Mouse (Mus musculus): ENCODE data around the gene Pgm2. TPM values are rescaled to one million over a fixed set of nuclear protein-coding genes. Genes with fewer than 3 reads are reported as not detected.

Pgm2 gene
- polyA plus RNA-seq, 1 experiment from 2014 or later, result 22.8 TPM

GRCm38 (mm10) chr5:64114210-64114609 is 21.5 kb downstream of the Pgm2 start:
- 94% methylated on average over 6 of the region's 6 CpGs for WGBS
- no peak overlapping the region for H3K27ac ChIP-seq (ENCODE audit: low read depth, low read length)
- ATAC-seq (ENCODE audit: low FRiP score), result no peak

DNA sequence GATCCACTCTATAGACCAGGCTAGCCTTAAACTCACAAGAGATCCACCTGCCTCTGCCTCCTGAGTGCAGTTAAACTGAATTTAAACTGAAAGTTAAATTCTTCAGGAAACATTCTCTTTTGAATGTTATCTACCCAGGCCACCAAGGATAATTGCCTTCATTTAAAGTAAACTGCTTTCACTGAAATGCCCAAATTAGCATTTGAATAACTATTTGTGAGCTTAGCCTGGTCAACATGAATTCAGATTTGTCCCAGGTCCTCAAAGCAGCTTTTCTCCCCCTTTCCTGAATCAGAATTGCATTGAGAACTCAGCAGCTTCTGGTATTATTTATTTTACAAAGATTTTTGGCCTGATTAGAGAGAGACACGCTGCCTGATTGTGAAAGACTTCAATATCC is 24.4 kb downstream of the Pgm2 start:
- Histone ChIP-seq H3K36me3 (ENCODE audit: control insufficient read depth, insufficient read depth, low read length) (peaks cover 13% of the 10 kb centered on the region; the same call in 1 of the 2 replicates), H3K4me3 (ENCODE audit: low read depth, low read length) (no peak overlapping the region), H3K27ac (ENCODE audit: low read depth, low read length) (no peak overlapping the region), H3K4me2 (no peak overlapping the region), H3K9me3 (ENCODE audit: control insufficient read depth, low read length) (no peaks in the 10 kb centered on the region; the same call in 1 of the 2 replicates), H3K27me3 (ENCODE audit: control insufficient read depth, insufficient read depth, low read length) (no peaks in the 10 kb centered on the region), H3K4me1 (ENCODE audit: control insufficient read depth, insufficient read depth, low read length) (no peaks in the 10 kb centered on the region), H3K9ac (ENCODE audit: low read length) (no peak overlapping the region)
- ATAC-seq (ENCODE audit: low FRiP score), result no peak
- WGBS, result 51% methylated on average over 1 of the region's 1 CpGs
- no peak for DNase-seq (ENCODE audit: low spot score, missing footprints)

More at GRCm38 (mm10) chr5:64114210-64114609, 21.5 kb downstream of the Pgm2 start:
- H3K4me3 ChIP-seq (ENCODE audit: low read depth, low read length), result no peak overlapping the region
- H3K27me3 ChIP-seq (ENCODE audit: control insufficient read depth, insufficient read depth, low read length), result no peaks in the 10 kb centered on the region
- no peaks in the 10 kb centered on the region; the same call in 1 of the 2 replicates for H3K9me3 ChIP-seq (ENCODE audit: control insufficient read depth, low read length)
- no peaks in the 10 kb centered on the region for H3K4me1 ChIP-seq (ENCODE audit: control insufficient read depth, insufficient read depth, low read length)
- no peak overlapping the region for H3K4me2 ChIP-seq
- H3K36me3 ChIP-seq (ENCODE audit: control insufficient read depth, insufficient read depth, low read length), result peaks cover 15% of the 10 kb centered on the region; the same call in 1 of the 2 replicates
- no peak overlapping the region for H3K9ac ChIP-seq (ENCODE audit: low read length)
- peak; percentile 8 for DNase-seq (ENCODE audit: low spot score, missing footprints)

- H3K9ac ChIP-seq (ENCODE audit: low read length), result no peak overlapping the region
- no peaks in the 10 kb centered on the region for H3K4me1 ChIP-seq (ENCODE audit: control insufficient read depth, insufficient read depth, low read length)
- no peak for ATAC-seq (ENCODE audit: low FRiP score)
- H3K36me3 ChIP-seq (ENCODE audit: control insufficient read depth, insufficient read depth, low read length), result no peaks in the 10 kb centered on the region
- H3K4me3 ChIP-seq (ENCODE audit: low read depth, low read length), result no peak overlapping the region
- no peak overlapping the region for H3K27ac ChIP-seq (ENCODE audit: low read depth, low read length)
- WGBS, result 61% methylated on average over 5 of the region's 5 CpGs
- no peaks in the 10 kb centered on the region for H3K9me3 ChIP-seq (ENCODE audit: control insufficient read depth, low read length)
- no peak overlapping the region for H3K4me2 ChIP-seq
- H3K27me3 ChIP-seq (ENCODE audit: control insufficient read depth, insufficient read depth, low read length), result no peaks in the 10 kb centered on the region
- DNase-seq (ENCODE audit: low spot score, missing footprints), result no peak
Observed at GRCm38 (mm10) chr5:64125783-64126182, 33.0 kb downstream of the Pgm2 start.

DNA sequence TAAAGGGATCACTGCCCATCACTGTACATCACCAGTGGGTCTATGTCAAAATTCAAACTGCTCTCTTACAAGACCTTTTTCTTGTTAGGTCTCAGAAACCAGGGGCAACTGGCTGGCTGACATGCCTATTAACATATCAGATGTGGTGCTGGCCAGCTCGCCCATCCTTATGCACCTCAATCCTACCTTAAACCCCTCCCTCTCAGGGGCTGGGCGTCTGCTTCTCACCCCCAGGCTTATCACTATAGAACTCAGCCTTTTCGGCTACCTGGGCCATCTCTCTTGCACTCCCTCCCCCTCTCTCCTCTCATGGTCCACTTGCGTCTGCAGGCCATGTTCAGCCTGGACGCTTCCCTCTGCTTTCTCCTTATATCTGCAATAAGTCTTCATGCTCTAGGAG is 38.8 kb downstream of the Pgm2 start:
- ATAC-seq (ENCODE audit: low FRiP score), result no peak
- WGBS, result 69% methylated on average over 5 of the region's 5 CpGs

GRCm38 (mm10) chr5:64133901-64134300 is 41.2 kb downstream of the Pgm2 start:
- 91% methylated on average over 4 of the region's 4 CpGs for WGBS
- Histone ChIP-seq H3K27ac (ENCODE audit: low read depth, low read length) (no peak overlapping the region), H3K4me2 (no peak overlapping the region), H3K4me3 (ENCODE audit: low read depth, low read length) (no peak overlapping the region), H3K9ac (ENCODE audit: low read length) (no peak overlapping the region), H3K9me3 (ENCODE audit: control insufficient read depth, low read length) (no peaks in the 10 kb centered on the region), H3K36me3 (ENCODE audit: control insufficient read depth, insufficient read depth, low read length) (no peaks in the 10 kb centered on the region), H3K4me1 (ENCODE audit: control insufficient read depth, insufficient read depth, low read length) (no peaks in the 10 kb centered on the region), H3K27me3 (ENCODE audit: control insufficient read depth, insufficient read depth, low read length) (no peaks in the 10 kb centered on the region)
- DNase-seq (ENCODE audit: low spot score, missing footprints) (no peak), ATAC-seq (ENCODE audit: low FRiP score) (no peak)

More for the DNA sequence above, 38.8 kb downstream of the Pgm2 start:
- DNase-seq (ENCODE audit: low spot score, missing footprints), result no peak
- H3K9ac ChIP-seq (ENCODE audit: low read length), result no peak overlapping the region
- H3K9me3 ChIP-seq (ENCODE audit: control insufficient read depth, low read length), result no peaks in the 10 kb centered on the region
- H3K27me3 ChIP-seq (ENCODE audit: control insufficient read depth, insufficient read depth, low read length), result no peaks in the 10 kb centered on the region
- H3K4me1 ChIP-seq (ENCODE audit: control insufficient read depth, insufficient read depth, low read length), result no peaks in the 10 kb centered on the region
- H3K4me3 ChIP-seq (ENCODE audit: low read depth, low read length), result no peak overlapping the region
- no peaks in the 10 kb centered on the region for H3K36me3 ChIP-seq (ENCODE audit: control insufficient read depth, insufficient read depth, low read length)
- H3K4me2 ChIP-seq, result no peak overlapping the region
- H3K27ac ChIP-seq (ENCODE audit: low read depth, low read length), result no peak overlapping the region

DNA sequence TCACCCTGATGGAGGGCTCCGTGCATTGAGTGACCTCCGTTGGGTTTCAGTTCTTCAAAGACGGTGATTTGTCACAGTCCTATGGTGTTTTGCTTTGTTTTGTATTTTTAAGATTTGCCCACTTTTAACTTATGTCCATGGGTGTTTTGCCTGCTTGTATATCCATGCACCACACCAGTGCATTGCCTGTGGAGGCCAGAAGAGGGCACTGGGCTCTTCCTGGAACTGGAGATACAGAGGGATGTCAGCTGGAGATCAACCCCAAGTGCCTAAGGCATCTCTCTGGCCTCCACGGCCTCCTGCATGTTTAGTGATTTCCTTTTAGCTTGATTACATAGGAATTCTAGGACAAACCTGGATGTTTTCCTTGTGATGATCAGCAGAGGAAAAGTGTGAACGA is 43.6 kb downstream of the Pgm2 start:
- no peaks in the 10 kb centered on the region for H3K36me3 ChIP-seq (ENCODE audit: control insufficient read depth, insufficient read depth, low read length)
- H3K9me3 ChIP-seq (ENCODE audit: control insufficient read depth, low read length), result no peaks in the 10 kb centered on the region
- no peaks in the 10 kb centered on the region for H3K4me1 ChIP-seq (ENCODE audit: control insufficient read depth, insufficient read depth, low read length)
- H3K4me3 ChIP-seq (ENCODE audit: low read depth, low read length), result no peak overlapping the region
- DNase-seq (ENCODE audit: low spot score, missing footprints) (no peak), ATAC-seq (ENCODE audit: low FRiP score) (no peak)
- H3K27me3 ChIP-seq (ENCODE audit: control insufficient read depth, insufficient read depth, low read length), result no peaks in the 10 kb centered on the region
- WGBS, result 80% methylated on average over 5 of the region's 5 CpGs
- no peak overlapping the region for H3K4me2 ChIP-seq
- no peak overlapping the region for H3K9ac ChIP-seq (ENCODE audit: low read length)
- H3K27ac ChIP-seq (ENCODE audit: low read depth, low read length), result no peak overlapping the region

GRCm38 (mm10) chr5:64140202-64140601 is 47.5 kb downstream of the Pgm2 start:
- Histone ChIP-seq H3K9me3 (ENCODE audit: control insufficient read depth, low read length) (no peaks in the 10 kb centered on the region), H3K36me3 (ENCODE audit: control insufficient read depth, insufficient read depth, low read length) (no peaks in the 10 kb centered on the region), H3K27ac (ENCODE audit: low read depth, low read length) (no peak overlapping the region), H3K9ac (ENCODE audit: low read length) (no peak overlapping the region), H3K4me1 (ENCODE audit: control insufficient read depth, insufficient read depth, low read length) (no peaks in the 10 kb centered on the region), H3K4me3 (ENCODE audit: low read depth, low read length) (no peak overlapping the region), H3K27me3 (ENCODE audit: control insufficient read depth, insufficient read depth, low read length) (no peaks in the 10 kb centered on the region), H3K4me2 (no peak overlapping the region)
- ATAC-seq (ENCODE audit: low FRiP score), result no peak
- 88% methylated on average over 3 of the region's 3 CpGs for WGBS
- DNase-seq (ENCODE audit: low spot score, missing footprints), result no peak

- Histone ChIP-seq H3K36me3 (ENCODE audit: control insufficient read depth, insufficient read depth, low read length) (no peaks in the 10 kb centered on the region), H3K4me1 (ENCODE audit: control insufficient read depth, insufficient read depth, low read length) (no peaks in the 10 kb centered on the region), H3K9ac (ENCODE audit: low read length) (no peak overlapping the region), H3K27ac (ENCODE audit: low read depth, low read length) (no peak overlapping the region), H3K4me2 (no peak overlapping the region), H3K4me3 (ENCODE audit: low read depth, low read length) (no peak overlapping the region), H3K27me3 (ENCODE audit: control insufficient read depth, insufficient read depth, low read length) (no peaks in the 10 kb centered on the region), H3K9me3 (ENCODE audit: control insufficient read depth, low read length) (no peaks in the 10 kb centered on the region)
- ATAC-seq (ENCODE audit: low FRiP score) (no peak), DNase-seq (ENCODE audit: low spot score, missing footprints) (no peak)
- 83% methylated on average over 5 of the region's 5 CpGs for WGBS
Observed at GRCm38 (mm10) chr5:64144315-64144714, 51.6 kb downstream of the Pgm2 start.

GRCm38 (mm10) chr5:64146384-64147005 is 53.7 kb downstream of the Pgm2 start:
- Histone ChIP-seq H3K4me1 (ENCODE audit: control insufficient read depth, insufficient read depth, low read length) (no peaks in the 10 kb centered on the region), H3K27ac (ENCODE audit: low read depth, low read length) (no peak overlapping the region), H3K4me3 (ENCODE audit: low read depth, low read length) (no peak overlapping the region), H3K27me3 (ENCODE audit: control insufficient read depth, insufficient read depth, low read length) (no peaks in the 10 kb centered on the region), H3K4me2 (no peak overlapping the region), H3K36me3 (ENCODE audit: control insufficient read depth, insufficient read depth, low read length) (no peaks in the 10 kb centered on the region), H3K9me3 (ENCODE audit: control insufficient read depth, low read length) (no peaks in the 10 kb centered on the region), H3K9ac (ENCODE audit: low read length) (no peak overlapping the region)
- ATAC-seq (ENCODE audit: low FRiP score) (no peak), DNase-seq (ENCODE audit: low spot score, missing footprints) (no peak)
- WGBS, result 88% methylated on average over 10 of the region's 10 CpGs

All from midbrain, embryonic 11.5 days (tissue).